Mouse (Mus musculus) adrenal gland, postnatal 25 days (tissue): ENCODE data around the gene Hyal2. TPM values are rescaled to one million over a fixed set of nuclear protein-coding genes. Genes with fewer than 3 reads are reported as not detected.
A peak's percentile ranks its signal among the peaks of the same experiment; 100 is the strongest.

Source experiments
- DNase-seq: peaks from one replicate; pipeline ENCODE4 v3.0.0; 2021; ENCODE audit warnings: mixed read lengths
- total RNA-seq: library from RNA; stranded (reverse); gene quantifications from 2 replicates; pipeline ENCODE4 v1.2.3, GENCODE M21; 2021

The Hyal2 gene
- total RNA-seq, 1 experiment from 2014 or later = 36.1 TPM

- DNase-seq = peak; percentile 100
Measured at GRCm38 (mm10) chr9:107612191-107612944, 44.6 kb downstream of the Hyal2 start.

- DNase-seq = no peak
Measured at GRCm38 (mm10) chr9:107612945-107613569, 45.3 kb downstream of the Hyal2 start.

GRCm38 (mm10) chr9:107615035-107615434, 47.3 kb downstream of the Hyal2 start:
- DNase-seq = no peak

- no peak for DNase-seq
Measured at GRCm38 (mm10) chr9:107617461-107617860, 49.7 kb downstream of the Hyal2 start.

- no peak for DNase-seq
Measured at GRCm38 (mm10) chr9:107618098-107618497, 50.4 kb downstream of the Hyal2 start.

GRCm38 (mm10) chr9:107618778-107619545, 51.2 kb downstream of the Hyal2 start:
- DNase-seq = no peak

GRCm38 (mm10) chr9:107619546-107619879, 51.8 kb downstream of the Hyal2 start:
- peak; percentile 53 for DNase-seq

- DNase-seq = no peak
Measured at GRCm38 (mm10) chr9:107620954-107621353, 53.2 kb downstream of the Hyal2 start.

Other genes starting within 250 kb of the Hyal2 start
- 21.9 and 23.0 TPM in 2 replicates for gene Hemk1, start 229.6 kb upstream of the Hyal2 start, total RNA-seq
- gene 6430571L13Rik, start 227.3 kb upstream of the Hyal2 start, total RNA-seq = 1.4 and 1.5 TPM in 2 replicates
- 5.6 and 6.9 TPM in 2 replicates for gene Cacna2d2, start 168.3 kb upstream of the Hyal2 start, total RNA-seq
- 44.5 and 47.6 TPM in 2 replicates for gene Tmem115, start 34.0 kb upstream of the Hyal2 start, total RNA-seq
- 20.0 and 27.3 TPM in 2 replicates for gene Cyb561d2, start 25.8 kb upstream of the Hyal2 start, total RNA-seq
- gene Nprl2, start 25.7 kb upstream of the Hyal2 start, total RNA-seq = 24.9 and 27.3 TPM in 2 replicates
- 0.39 and 0.67 TPM in 2 replicates for gene Zmynd10, start 20.6 kb upstream of the Hyal2 start, total RNA-seq
- gene Rassf1, start 16.4 kb upstream of the Hyal2 start, total RNA-seq = 24.7 and 26.6 TPM in 2 replicates
- 48.2 and 48.4 TPM in 2 replicates for gene Tusc2, start 4.7 kb upstream of the Hyal2 start, total RNA-seq
- 10.9 and 11.6 TPM in 2 replicates for gene Hyal1, start 9.0 kb downstream of the Hyal2 start, total RNA-seq
- 21.2 and 21.4 TPM in 2 replicates for gene Naa80, start 10.9 kb downstream of the Hyal2 start, total RNA-seq
- 2.0 and 2.8 TPM in 2 replicates for gene Hyal3, start 12.9 kb downstream of the Hyal2 start, total RNA-seq
- gene Ifrd2, start 19.7 kb downstream of the Hyal2 start, total RNA-seq = 47.0 and 54.5 TPM in 2 replicates
- 5.1 and 8.4 TPM in 2 replicates for gene Sema3b, start 41.3 kb downstream of the Hyal2 start, total RNA-seq
- gene Gnai2, start 67.4 kb downstream of the Hyal2 start, total RNA-seq = 202 and 238 TPM in 2 replicates
- 0.39 and 8.5 TPM in 2 replicates for gene Slc38a3, start 101.6 kb downstream of the Hyal2 start, total RNA-seq
- gene Gnat1, start 111.8 kb downstream of the Hyal2 start, total RNA-seq = not detected in 2 replicates
- 23.1 and 23.6 TPM in 2 replicates for gene Sema3f, start 142.5 kb downstream of the Hyal2 start, total RNA-seq
- gene Rbm5, start 203.1 kb downstream of the Hyal2 start, total RNA-seq = 135 and 149 TPM in 2 replicates